Mouse (Mus musculus): ENCODE measurements around the gene Tshb. TPM values are rescaled to one million over a fixed set of nuclear protein-coding genes. Genes with fewer than 3 reads are reported as not detected.

Tshb gene
- polyA plus RNA-seq, 1 experiment = not detected

- Histone ChIP-seq H3K4me3 (ENCODE audit: insufficient read depth, low read length) (no peak overlapping the region), H3K4me1 (ENCODE audit: control insufficient read depth, insufficient read depth, low read length) (no peaks in the 10 kb centered on the region), H3K27ac (ENCODE audit: insufficient read depth, low read depth, low read length) (no peak overlapping the region)
- no peak for TF ChIP-seq CTCF (IDR thresholded peaks at IDR 0.05; ENCODE audit: low read depth, low read length)
- no peak for TF ChIP-seq POLR2A (IDR thresholded peaks at IDR 0.05; ENCODE audit: borderline replicate concordance, low read depth, low read length)
Measured at GRCm38 (mm10) chr3:102731112-102731511, 51.4 kb downstream of the Tshb start.

- Histone ChIP-seq H3K4me1 (ENCODE audit: control insufficient read depth, insufficient read depth, low read length) (no peaks in the 10 kb centered on the region), H3K4me3 (ENCODE audit: insufficient read depth, low read length) (no peak overlapping the region), H3K27ac (ENCODE audit: insufficient read depth, low read depth, low read length) (no peak overlapping the region)
- TF ChIP-seq CTCF (IDR thresholded peaks at IDR 0.05; ENCODE audit: low read depth, low read length) (no peak), POLR2A (IDR thresholded peaks at IDR 0.05; ENCODE audit: borderline replicate concordance, low read depth, low read length) (no peak)
Measured at GRCm38 (mm10) chr3:102729416-102729815, 53.1 kb downstream of the Tshb start.

Other genes starting within 250 kb of the Tshb start
- gene Tspan2, start 48.2 kb downstream of the Tshb start, polyA plus RNA-seq (2012; ENCODE audit: insufficient read depth, insufficient read length, missing spikeins) = not detected in 2 replicates
- gene Sycp1, start 153.4 kb upstream of the Tshb start, polyA plus RNA-seq (2012; ENCODE audit: insufficient read depth, insufficient read length, missing spikeins) = not detected in 2 replicates
- gene Nr1h5, start 181.4 kb upstream of the Tshb start, polyA plus RNA-seq (2012; ENCODE audit: insufficient read depth, insufficient read length, missing spikeins) = not detected in 2 replicates
- 53.6 and 54.2 TPM in 2 replicates for gene Sike1, start 213.0 kb upstream of the Tshb start, polyA plus RNA-seq (2012; ENCODE audit: insufficient read depth, insufficient read length, missing spikeins)
- 291 and 299 TPM in 2 replicates for gene Csde1, start 237.7 kb upstream of the Tshb start, polyA plus RNA-seq (2012; ENCODE audit: insufficient read depth, insufficient read length, missing spikeins)